Mouse (Mus musculus) brain, embryonic 14.5 days (tissue): ENCODE results near the gene Xylt2. TPM values are rescaled to one million over a fixed set of nuclear protein-coding genes. Genes with fewer than 3 reads are reported as not detected.
"Not testable (repeated sequence)": the region's sequence is repeated elsewhere in the genome, so short reads cannot be mapped to it uniquely, and the experiment has no call there.

Experiments used
- DNase-seq: peaks from one replicate; pipeline ENCODE4 v3.0.0-alpha.2; 2011; ENCODE audit warnings: low read depth
- CTCF ChIP-seq: fragments of 200-500 bp; IDR thresholded peaks from 2 replicates; pipeline ENCODE4 v1.5.1; 2012; ENCODE audit warnings: inconsistent platforms, mild to moderate bottlenecking, moderate library complexity, borderline replicate concordance; ENCODE audit not compliant: insufficient read depth, insufficient read length; ENCODE audit errors: extremely low read depth
- POLR2A ChIP-seq: fragments of 200-500 bp; IDR thresholded peaks from 2 replicates; pipeline ENCODE4 v1.6.1; 2012; ENCODE audit warnings: mild to moderate bottlenecking, inconsistent platforms, borderline replicate concordance; ENCODE audit not compliant: poor library complexity, insufficient read depth, insufficient read length, severe bottlenecking; ENCODE audit errors: extremely low read depth
- polyA plus RNA-seq: library from polyadenylated mRNA; depleted of rRNA; stranded (reverse); fragments of >200 nt; gene quantifications from 2 replicates; pipeline ENCODE4 v1.2.3, GENCODE M21; 2012

Xylt2 gene
- polyA plus RNA-seq, 1 experiment: 24.1 TPM

DNA sequence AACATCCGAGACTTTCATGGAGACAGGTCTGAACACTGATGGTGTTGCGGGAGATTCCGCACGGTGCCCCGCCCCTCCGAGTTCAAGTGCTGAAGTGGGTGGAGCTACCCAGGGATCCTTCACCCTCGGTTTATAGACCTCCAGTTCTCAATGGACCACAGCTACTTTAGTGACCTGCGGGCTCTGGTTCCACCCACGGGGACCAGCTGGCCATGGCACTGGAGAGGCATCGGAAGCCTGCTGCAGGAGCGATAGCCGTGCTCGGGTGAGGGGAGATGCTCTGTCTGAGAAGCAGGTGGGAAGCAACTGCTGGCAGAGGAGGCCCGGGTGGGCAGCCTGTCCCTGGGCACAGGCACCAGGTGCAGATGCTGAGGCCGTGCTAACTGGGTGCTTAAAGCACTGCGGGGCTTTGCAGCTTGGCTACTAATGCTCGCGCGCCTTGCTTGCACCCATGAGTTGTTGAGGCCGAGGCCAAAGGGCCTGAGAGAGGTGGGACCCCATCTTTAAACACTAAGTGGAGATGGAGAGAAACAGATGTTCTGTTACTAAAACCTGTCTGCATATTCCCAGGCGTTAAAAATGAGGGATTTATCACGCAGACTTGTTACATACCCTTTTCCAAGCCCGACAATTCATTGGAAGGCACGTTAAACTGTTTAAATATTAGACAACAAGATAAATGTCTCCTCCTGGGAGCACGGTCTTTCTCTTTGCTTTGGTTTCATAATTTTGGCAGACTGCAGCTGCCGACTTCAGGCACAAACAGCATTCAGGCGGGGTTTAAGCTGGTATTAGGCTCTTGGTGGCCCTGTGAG, 24.3 kb upstream of the Xylt2 start:
- TF ChIP-seq CTCF: no peak
- TF ChIP-seq POLR2A: no peak
- DNase-seq: peak; percentile 12

- DNase-seq: no peak
- TF ChIP-seq CTCF (no peak), POLR2A (no peak)
Measured at GRCm38 (mm10) chr11:94699399-94699798, 22.1 kb upstream of the Xylt2 start.

GRCm38 (mm10) chr11:94697703-94698464, 20.6 kb upstream of the Xylt2 start:
- no peak for DNase-seq
- TF ChIP-seq CTCF (no peak), POLR2A (no peak)

DNA sequence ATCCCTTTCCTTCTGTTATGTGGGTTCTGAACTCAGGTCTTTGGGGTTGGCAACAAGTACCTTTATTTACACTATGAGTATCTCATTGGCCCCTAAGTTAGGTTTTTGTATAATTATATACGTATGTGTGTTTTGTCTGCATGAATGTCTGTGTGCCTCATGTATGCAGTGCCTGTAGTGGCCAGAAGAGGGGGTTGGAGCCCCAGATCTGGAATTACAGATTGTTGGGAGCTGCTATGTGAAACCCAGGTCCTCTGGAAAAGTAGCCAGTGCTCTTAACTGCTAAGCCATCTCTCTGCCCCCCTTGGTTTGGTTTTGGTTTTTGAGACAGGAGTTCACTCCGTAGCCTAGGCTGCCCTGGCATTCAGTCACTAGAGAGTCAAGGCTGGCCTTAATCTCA, 19.8 kb upstream of the Xylt2 start:
- TF ChIP-seq CTCF (peak; percentile 11; the same call in 1 of the 2 replicates), POLR2A (no peak)
- DNase-seq: no peak

GRCm38 (mm10) chr11:94695508-94695907, 18.2 kb upstream of the Xylt2 start:
- DNase-seq: no peak
- TF ChIP-seq POLR2A (no peak), CTCF (no peak)

DNA sequence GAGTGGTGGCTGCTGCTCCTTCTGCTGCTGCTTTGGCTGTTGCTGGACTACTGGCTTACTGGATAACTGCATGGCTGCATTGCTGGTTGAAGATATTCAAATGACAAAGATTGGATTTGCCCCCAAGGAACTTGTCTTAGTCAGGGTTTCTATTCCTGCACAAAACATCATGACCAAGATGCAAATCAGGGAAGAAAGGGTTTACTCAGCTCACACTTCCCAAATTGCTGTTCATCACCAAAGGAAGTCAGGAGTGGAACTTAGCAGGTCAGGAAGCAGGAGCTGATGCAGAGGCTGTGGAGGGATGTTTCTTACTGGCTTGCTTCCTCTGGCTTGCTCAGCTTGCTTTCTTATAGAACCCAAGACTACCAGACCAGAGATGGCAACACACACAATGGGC, 15.2 kb upstream of the Xylt2 start:
- DNase-seq: not testable (repeated sequence)

DNA sequence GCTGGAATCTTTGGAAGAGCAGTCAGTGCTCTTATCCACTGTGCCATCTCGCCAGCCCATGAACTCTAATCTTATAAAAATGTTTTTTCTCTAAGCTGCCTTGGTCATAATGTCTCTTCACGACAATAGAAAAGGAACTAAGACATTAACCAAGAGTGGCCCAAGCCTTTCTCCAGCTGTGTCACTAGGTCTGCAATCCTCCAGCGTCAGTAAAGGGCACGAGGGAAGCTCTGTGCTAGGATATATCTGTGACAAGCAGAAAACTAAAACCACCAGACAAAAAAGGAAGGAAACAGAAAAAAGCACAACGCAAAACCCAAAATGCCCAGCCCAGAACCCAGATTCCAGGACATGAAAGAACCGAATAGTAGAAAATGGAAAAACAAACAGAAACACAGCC, 9.9 kb upstream of the Xylt2 start:
- no peak for DNase-seq
- TF ChIP-seq CTCF (no peak), POLR2A (no peak)

GRCm38 (mm10) chr11:94682427-94682826, 5.1 kb upstream of the Xylt2 start:
- no peak for TF ChIP-seq POLR2A
- TF ChIP-seq CTCF: no peak
- DNase-seq: no peak

DNA sequence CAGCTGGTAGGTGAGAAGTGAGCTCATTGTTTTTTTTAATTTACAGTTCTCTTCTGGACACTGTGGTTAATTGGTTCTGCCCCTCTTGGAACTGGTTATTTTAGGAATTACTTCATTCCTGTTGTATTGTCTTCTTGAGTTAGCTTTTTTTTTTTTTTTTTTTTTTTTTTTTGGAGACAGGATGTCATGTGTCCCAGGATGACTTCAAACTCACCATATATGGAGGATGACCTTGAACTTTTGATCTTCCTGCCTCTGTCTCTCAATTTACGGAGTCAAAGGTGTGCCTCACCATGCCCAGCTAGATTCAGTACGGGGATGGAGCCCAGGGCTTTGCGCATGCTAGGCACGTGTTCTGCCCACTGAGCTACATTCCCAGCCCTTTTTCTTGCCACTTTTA, 4.3 kb upstream of the Xylt2 start:
- TF ChIP-seq POLR2A: no peak
- TF ChIP-seq CTCF: no peak
- no peak for DNase-seq

DNA sequence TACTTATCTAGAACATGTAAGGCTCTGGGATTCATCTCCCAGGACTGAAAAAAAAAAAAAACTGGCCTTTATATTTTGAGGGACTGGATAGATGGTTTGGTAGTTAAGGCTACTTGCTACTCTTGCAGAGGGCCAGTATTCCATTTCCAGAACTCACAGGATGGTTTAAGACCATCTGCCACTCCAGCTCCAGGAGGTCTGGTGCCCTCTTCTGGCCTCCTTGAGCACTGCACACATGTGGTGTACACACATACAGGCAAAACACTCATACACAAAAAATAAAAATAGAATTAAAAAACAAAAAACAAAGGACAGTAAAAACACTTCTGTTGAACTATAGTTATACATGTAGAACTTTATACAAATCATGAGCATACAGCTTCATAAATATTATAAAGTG, 3.3 kb upstream of the Xylt2 start:
- TF ChIP-seq POLR2A (no peak), CTCF (no peak)
- no peak for DNase-seq

DNA sequence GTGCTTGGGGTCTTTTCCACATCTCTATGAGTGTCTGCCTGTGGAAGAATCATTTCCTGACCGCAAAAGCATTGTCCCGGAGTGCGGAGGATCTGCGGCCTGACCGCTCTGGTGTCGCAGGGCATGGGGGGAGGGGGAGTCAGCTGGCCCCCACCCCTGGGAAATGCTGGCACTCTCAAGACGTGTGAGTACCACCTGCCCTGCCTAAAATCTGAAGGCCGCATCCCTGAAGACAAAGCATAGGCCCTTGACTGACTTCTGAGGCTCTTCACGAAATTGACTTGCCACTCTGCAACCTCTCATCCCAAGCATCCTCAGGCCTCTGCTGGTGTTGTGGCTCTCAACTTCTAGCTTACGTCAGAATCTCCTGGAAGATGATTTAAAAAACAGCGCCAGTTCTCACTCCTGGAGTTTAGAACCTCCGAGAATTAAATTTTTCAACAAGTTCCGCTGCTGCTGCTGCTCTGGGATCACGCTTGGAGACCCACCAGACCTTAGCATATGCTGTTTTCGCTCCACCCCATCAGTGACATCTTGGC, 361 bp upstream of the Xylt2 start:
- peak; percentile 38 for DNase-seq
- no peak for TF ChIP-seq CTCF
- no peak for TF ChIP-seq POLR2A

GRCm38 (mm10) chr11:94676308-94676707, 1.0 kb downstream of the Xylt2 start:
- DNase-seq: no peak
- TF ChIP-seq POLR2A (no peak), CTCF (no peak)

- TF ChIP-seq CTCF (no peak), POLR2A (no peak)
- no peak for DNase-seq
Measured at GRCm38 (mm10) chr11:94675446-94675845, 1.9 kb downstream of the Xylt2 start.

- no peak for TF ChIP-seq CTCF
- no peak for TF ChIP-seq POLR2A
- DNase-seq: no peak
Measured at GRCm38 (mm10) chr11:94674984-94675383, 2.3 kb downstream of the Xylt2 start.

GRCm38 (mm10) chr11:94665281-94665680, 12.0 kb downstream of the Xylt2 start:
- DNase-seq: no peak
- TF ChIP-seq POLR2A (no peak), CTCF (no peak)
